Mouse (Mus musculus): ENCODE data around the gene Lrp11.

The Lrp11 gene

DNA sequence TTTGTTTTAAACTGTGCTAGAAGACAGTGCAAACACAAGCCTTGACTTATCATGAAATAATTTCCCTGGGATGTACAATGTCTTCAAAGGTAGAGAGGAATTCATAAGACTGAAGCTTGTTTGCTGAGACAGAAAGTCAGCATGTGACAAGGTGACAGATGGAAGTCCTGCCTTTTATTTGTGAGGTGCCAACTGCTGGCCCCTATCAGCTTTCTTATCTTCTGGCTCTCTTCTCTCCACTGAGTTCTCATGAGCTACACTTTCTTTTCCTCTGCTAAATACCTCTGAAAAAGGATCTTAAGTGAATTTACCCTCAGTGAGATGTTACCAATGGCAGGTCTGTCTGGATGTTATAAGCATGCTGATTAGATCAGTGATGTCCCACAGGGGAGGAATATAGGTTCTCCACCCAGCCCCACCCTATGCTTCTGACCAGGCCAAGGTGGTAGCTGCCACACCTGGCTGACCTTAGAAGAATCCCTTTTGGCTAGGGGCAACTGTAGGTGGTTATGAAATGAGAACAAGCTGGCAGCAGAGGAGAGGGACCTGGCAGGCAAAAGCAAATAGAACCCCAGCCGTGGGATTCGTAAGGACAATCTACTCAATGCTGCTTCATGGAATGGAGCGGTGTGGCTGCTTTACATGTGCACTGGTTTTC, 34.4 kb downstream of the Lrp11 start:
- no peak for DNase-seq (ENCODE audit: low read depth)

GRCm38 (mm10) chr10:7629092-7629491, 39.5 kb downstream of the Lrp11 start:
- DNase-seq (ENCODE audit: low read depth): no peak

DNA sequence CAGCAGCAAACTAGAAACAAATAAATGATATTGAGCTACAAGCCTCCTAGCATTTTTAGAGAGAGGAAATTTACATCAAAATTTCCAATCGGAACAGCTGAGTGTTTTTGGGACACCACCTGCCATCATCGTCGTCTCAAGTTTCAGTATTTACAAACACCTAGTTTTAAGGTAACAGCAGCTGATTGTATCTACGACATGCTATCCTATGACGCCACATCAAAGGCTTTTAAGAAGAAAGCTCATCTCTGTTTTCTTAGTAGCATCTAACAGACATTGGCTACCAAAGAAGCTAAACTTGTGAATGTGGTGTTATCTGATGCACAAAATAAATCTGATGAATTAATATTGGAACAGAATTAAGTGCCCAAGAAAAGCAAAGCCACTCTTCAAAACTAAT, 40.7 kb downstream of the Lrp11 start:
- DNase-seq (ENCODE audit: low read depth): no peak

DNA sequence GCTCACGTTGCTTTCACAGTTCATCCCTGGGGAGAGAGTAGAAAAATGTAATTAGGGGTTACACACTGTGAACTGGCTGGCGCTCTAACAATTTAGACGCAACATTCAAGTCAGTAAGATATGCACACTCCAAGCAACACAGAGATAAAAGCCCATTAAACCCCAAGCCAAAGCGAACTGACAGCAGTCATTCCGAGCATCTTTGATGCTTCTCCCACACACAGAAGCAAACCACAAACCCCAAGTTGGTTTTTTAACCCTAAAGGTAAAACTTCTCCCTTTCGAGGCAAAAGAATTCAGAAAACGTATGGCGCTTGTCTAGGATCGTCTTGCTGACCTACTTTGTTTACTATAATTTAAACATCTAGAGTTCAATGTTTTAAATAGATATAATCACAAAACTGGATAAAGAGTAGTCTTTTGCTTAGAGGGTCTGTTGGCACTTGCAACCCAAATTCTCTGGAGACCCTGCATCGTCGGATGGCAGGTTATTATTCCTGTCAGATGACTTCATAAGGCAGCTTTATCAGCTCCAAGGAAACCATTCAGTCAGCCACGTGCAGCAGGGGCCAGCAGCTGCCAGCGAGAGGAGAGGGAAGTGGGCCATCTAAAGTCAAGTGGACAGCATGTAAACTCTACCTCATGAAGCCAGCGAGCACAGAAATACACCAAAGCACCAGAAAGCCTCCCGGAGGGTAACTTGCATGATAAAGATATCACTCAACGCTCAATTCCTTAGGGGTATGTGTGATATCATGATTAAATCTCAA, 41.5 kb downstream of the Lrp11 start:
- DNase-seq (ENCODE audit: low read depth): no peak

GRCm38 (mm10) chr10:7640366-7640765, 50.8 kb downstream of the Lrp11 start:
- no peak for DNase-seq (ENCODE audit: low read depth)

DNA sequence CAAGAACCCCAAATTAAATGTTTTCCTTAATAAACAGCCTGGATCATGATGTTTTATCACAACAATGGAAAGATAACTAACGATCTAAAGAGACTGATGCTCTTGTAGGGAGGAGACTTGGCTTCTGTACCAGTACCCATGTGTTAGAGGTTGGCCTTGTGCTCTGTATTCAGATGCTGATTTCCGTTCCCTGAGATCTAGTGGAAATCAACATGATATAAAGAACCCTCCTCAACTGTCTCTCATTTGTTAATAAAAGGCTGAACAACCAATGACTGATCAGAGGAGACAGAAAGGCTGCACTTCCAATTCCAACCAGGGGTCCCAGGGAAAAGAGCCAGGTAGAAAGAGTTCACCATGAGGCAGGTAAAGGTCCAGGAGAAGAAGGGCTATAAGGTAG, 56.3 kb downstream of the Lrp11 start:
- DNase-seq (ENCODE audit: low read depth): no peak

DNA sequence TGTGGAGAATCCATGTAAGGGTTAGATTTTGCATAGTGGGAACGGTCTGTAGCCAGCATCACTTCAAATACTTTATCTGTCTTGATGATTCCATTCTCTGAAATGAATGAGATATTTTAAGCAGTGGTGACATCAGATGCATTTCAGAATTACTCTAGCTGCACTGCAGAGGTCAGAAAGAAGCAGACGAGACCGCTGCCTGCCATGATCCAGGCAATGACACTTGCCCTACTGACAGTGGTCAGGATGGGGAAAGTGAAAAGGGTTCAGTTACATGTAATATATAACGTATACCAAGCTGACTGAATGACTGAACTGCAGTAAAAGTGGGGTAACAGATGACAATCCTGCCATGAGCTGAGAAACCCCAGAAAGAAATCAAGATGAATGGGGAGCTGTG, 59.5 kb downstream of the Lrp11 start:
- no peak for DNase-seq (ENCODE audit: low read depth)

- no peak for DNase-seq (ENCODE audit: low read depth)
Observed at GRCm38 (mm10) chr10:7651057-7651456, 61.5 kb downstream of the Lrp11 start.

- DNase-seq (ENCODE audit: low read depth): peak; percentile 73
Observed at GRCm38 (mm10) chr10:7662471-7663141, 73.0 kb downstream of the Lrp11 start.

DNA sequence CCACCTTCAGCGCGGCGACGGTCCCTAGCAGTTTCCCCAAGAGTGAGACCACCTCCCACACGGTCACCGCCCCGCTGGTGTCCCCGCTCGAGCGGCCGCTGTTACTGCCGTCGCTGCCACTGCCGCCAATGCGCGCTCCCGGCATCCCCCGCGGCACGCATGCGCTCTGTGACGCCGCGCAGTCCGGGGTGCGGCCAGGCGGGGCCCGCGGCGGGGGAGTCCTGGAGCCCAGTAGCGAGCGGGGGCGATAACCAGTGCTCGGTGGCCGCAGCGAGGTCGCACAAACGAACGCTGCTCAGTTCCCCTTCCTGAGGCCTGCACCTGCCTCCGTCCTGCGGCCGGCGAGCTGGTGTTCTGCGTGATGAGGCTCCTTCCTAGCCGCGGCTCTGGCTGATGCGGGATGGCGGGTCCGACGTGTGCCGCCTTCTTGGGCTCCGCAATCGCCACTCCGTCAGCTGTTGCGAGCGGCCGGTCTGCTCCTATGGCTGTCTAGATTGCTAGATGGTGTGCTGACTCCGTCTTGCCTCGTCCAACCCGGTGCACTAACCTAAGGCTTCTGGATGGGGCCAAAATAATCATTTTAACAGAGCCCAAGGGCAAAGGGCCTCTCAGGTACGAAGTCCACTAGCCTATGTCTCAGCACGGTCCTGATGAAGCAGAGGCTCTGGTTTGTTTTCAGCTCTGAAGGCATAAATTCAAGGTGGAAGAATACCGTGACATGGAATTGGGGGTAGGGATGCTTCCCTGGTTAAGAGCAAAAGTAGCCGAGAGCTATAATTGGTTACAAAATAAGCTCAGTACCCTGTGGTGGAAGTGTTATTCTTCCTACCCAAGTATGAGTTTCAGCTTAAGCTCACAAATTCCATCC, 73.8 kb downstream of the Lrp11 start:
- peak; percentile 92 for DNase-seq (ENCODE audit: low read depth)

- DNase-seq (ENCODE audit: low read depth): no peak
Observed at GRCm38 (mm10) chr10:7664027-7664526, 74.5 kb downstream of the Lrp11 start.

DNA sequence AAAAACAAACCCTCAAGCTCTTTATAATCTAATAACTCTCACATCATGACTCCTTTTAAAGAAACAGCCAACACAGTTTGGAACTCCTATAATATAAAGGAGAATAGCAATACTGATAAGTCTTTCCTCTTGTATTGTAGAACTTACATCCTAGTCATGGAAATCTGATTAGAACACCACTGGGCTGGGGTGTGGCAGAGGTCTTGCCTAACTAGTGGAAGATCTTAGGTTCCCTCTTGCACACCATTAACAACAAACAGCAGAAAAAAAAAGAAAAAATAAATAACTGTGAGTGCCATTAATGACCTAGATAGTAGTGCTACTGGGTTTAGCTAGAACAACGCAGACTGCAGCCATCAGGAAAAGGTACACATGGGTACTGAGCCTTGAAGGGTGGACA, 75.3 kb downstream of the Lrp11 start:
- no peak for DNase-seq (ENCODE audit: low read depth)

DNA sequence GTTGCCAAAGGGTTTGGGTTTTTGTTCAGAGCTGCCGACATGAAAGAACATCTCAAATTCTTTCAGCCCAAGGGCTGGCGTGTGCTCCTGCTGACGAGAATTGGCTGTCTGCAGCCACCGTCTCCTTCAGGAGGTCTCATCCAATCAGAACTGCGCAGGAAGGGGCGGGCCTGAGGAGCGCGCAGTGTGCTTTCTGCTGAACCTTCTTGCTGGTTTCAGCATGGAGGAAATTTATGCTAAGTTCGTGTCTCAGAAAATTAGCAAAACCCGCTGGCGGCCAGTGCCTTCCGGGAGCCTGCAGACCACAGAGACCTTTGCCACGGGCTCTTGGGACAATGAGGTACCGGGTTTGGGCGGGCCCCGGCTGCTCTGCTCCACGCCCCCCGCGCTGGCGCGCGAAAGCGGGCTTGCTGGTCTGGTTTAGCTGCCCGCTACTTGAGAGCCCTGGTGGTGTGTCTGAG, 77.8 kb downstream of the Lrp11 start, which contains the start of gene Nup43:
Gene Nup43 (plus strand): TSS at position 162 of the 461 bp plus-strand sequence.
- DNase-seq (ENCODE audit: low read depth): peak; percentile 96

- peak; percentile 46 for DNase-seq (ENCODE audit: low read depth)
Observed at GRCm38 (mm10) chr10:7673673-7674072, 84.1 kb downstream of the Lrp11 start.
